In the genomic region with DNA sequence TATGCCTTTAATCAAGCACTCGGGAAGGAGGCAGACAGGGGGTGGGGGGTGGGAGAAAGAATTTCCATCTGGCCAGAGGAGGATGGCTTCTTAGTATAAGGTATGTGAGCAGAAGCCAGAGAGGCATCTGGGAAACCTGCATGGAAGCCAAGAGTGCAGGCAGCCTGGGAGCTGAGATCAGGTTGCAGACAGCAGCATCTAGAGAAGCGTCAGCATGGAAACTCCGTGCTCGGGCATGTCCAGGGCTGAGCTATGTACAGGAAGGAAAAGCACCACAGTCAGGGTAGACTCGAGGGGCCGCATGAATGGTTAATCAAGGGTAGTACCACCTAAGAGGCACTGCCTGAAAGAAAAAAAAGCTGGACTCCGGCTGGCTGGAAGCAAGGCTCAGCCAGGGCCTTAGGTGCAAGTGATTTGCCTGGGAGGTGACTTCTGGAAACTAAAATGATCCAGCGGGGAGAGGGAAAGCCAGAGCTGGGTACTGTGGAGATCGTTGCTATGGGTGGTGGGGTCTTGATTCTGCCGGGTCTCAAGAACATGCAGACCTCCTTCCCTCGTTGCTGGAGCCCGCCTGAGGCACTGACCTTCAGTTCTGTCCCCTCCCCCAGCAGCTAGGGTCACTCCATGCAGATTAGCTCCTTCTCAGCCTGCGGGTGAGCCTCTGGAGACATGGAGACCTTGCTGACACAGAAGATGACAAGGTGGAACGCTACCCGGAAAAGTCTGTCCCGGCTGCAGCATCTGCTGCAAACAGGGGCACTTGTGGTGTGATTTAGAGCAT, we compare ENCODE assay signal across 11 mouse cellular contexts. TPM values are rescaled to one million over a fixed set of nuclear protein-coding genes. Genes with fewer than 3 reads are reported as not detected.
A peak's percentile ranks its signal among the peaks of the same experiment; 100 is the strongest.
DNase-seq lines count a peak whose midpoint lies in the region; ATAC-seq and TF ChIP-seq lines count a peak whose summit lies in the region.
"Had no signal": no experiment of that assay in that cellular context is flagged by ENCODE, and none has a peak within 500 bp of the region (broad histone marks: within the 10 kb centered on the region; RNA-seq: fewer than 3 reads in every experiment).

No protein-coding gene starts in this region.

- DNase-seq in heart, postnatal 0 days (ENCODE audit: low spot score): no peak
- no peak for DNase-seq in heart, postnatal 14 days
- peak; percentile 58 for DNase-seq in CH12.LX (ENCODE audit: extremely low read depth)
- peak; percentile 61 for DNase-seq in embryo, embryonic 10 days (ENCODE audit: low spot score)
- peak; percentile 52 for DNase-seq in limb, embryonic 11.5 days (ENCODE audit: low spot score)
- DNase-seq in left cerebral cortex, adult 2 months (ENCODE audit: extremely low spot score in 1 of 2, low spot score in 2 of 2): no peak
- DNase-seq in adrenal gland, adult 8-10 months: no peak
- DNase-seq in left cerebral cortex, postnatal 10 days (ENCODE audit: extremely low spot score in 1 of 2, low spot score in 2 of 2): no peak

- no peak overlapping the region for H3K4me3 ChIP-seq in heart, postnatal 0 days (ENCODE audit: low read depth, low read length)
- no peak overlapping the region for H3K4me3 ChIP-seq in CH12.LX (replicated peaks in 1 of 3; ENCODE audit: low read depth in 2 of 3, low read length in 2 of 3, poor library complexity in 1 of 3)
- no peak overlapping the region for H3K4me3 ChIP-seq in limb, embryonic 11.5 days (ENCODE audit: low read depth, low read length)
- no peak overlapping the region for H3K4me3 ChIP-seq in left cerebral cortex, adult 2 months
- H3K4me3 ChIP-seq: liver, embryonic 15.5 days had no signal

- peak; percentile 30; the same call in 1 of the 2 replicates for ATAC-seq in heart, postnatal 0 days (ENCODE audit: insufficient read depth, low read depth)
- peak; percentile 75 for ATAC-seq in limb, embryonic 11.5 days (ENCODE audit: insufficient number of reproducible peaks, low FRiP score, low TSS enrichment, low read depth)

- H3K36me3 ChIP-seq in heart, postnatal 0 days (replicated peaks; ENCODE audit: control insufficient read depth, insufficient read depth, low read length): no peaks in the 10 kb centered on the region
- H3K36me3 ChIP-seq in CH12.LX (replicated peaks in 1 of 2; ENCODE audit: control insufficient read depth in 1 of 2, insufficient read depth in 1 of 2, low read length in 1 of 2): no peaks in the 10 kb centered on the region
- H3K36me3 ChIP-seq in limb, embryonic 11.5 days (ENCODE audit: control insufficient read depth, insufficient read depth, low read length): no peaks in the 10 kb centered on the region
- H3K36me3 ChIP-seq: G1E; liver, embryonic 15.5 days had no signal

- peaks cover 12% of the 10 kb centered on the region for H3K4me1 ChIP-seq in heart, postnatal 0 days (ENCODE audit: control insufficient read depth, insufficient read depth)
- peaks cover 15 to 29% of the 10 kb centered on the region in 2 experiments for H3K4me1 ChIP-seq in CH12.LX (ENCODE audit: control insufficient read depth in 1 of 2, insufficient read depth in 2 of 2)
- peaks cover 9% of the 10 kb centered on the region for H3K4me1 ChIP-seq in limb, embryonic 11.5 days (ENCODE audit: control insufficient read depth, insufficient read depth, low read length)
- H3K4me1 ChIP-seq: liver, embryonic 15.5 days had no signal

- intact Hi-C loops in heart, postnatal 14 days (cut with DNase I): loop anchor here (5.0 kb wide), 1 partner anchor 41 kb away; no protein-coding TSS in a partner anchor
- intact Hi-C loops in left cerebral cortex, adult 2 months (cut with DNase I): no loop called here
- intact Hi-C loops in left cerebral cortex, postnatal 10 days (cut with DNase I): no loop called here

- 0 out of 2 replicates have a peak overlapping the region, but pooled peaks have one; percentile 20 for H3K9ac ChIP-seq in heart, postnatal 0 days (replicated peaks; ENCODE audit: low read depth, low read length)
- H3K9ac ChIP-seq in CH12.LX (ENCODE audit: insufficient read depth, low read depth): peak overlapping the region; percentile 42
- peak overlapping the region; percentile 34; the same call in 1 of the 2 replicates for H3K9ac ChIP-seq in limb, embryonic 11.5 days (ENCODE audit: low read length)
- H3K9ac ChIP-seq: liver, embryonic 15.5 days had no signal

- H3K27me3 ChIP-seq in heart, postnatal 0 days (ENCODE audit: control insufficient read depth, insufficient read depth, low read length): no peaks in the 10 kb centered on the region
- H3K27me3 ChIP-seq in CH12.LX (replicated peaks): no peaks in the 10 kb centered on the region
- no peaks in the 10 kb centered on the region for H3K27me3 ChIP-seq in limb, embryonic 11.5 days (ENCODE audit: control insufficient read depth, insufficient read depth, low read length)

- H3K9me3 ChIP-seq in heart, postnatal 0 days (replicated peaks; ENCODE audit: control insufficient read depth, low read length): no peaks in the 10 kb centered on the region
- no peaks in the 10 kb centered on the region for H3K9me3 ChIP-seq in CH12.LX (replicated peaks; ENCODE audit: low read length)
- no peaks in the 10 kb centered on the region for H3K9me3 ChIP-seq in limb, embryonic 11.5 days (ENCODE audit: control insufficient read depth, low read length)
- H3K9me3 ChIP-seq: G1E; liver, embryonic 15.5 days had no signal

- 15% methylated on average over 16 of the region's 16 CpGs for WGBS in heart, postnatal 0 days
- WGBS in limb, embryonic 11.5 days: 24% methylated on average over 16 of the region's 16 CpGs

- TF ChIP-seq POLR2A in CH12.LX (IDR thresholded peaks at IDR 0.05; ENCODE audit: low read depth, low read length): peak; percentile 53; the same call in 1 of the 2 replicates

- TF ChIP-seq CTCF in heart, postnatal 0 days (IDR thresholded peaks at IDR 0.05; ENCODE audit: low read depth): no peak
- TF ChIP-seq CTCF in CH12.LX (conservative IDR thresholded peaks at IDR 0.05 in 1 of 2, IDR thresholded peaks at IDR 0.05 in 1 of 2; ENCODE audit: low read depth in 2 of 2, low read length in 2 of 2): no peak
- no peak for TF ChIP-seq CTCF in left cerebral cortex, adult 2 months (IDR thresholded peaks at IDR 0.05)

- H3K79me2 ChIP-seq in CH12.LX (replicated peaks; ENCODE audit: control insufficient read depth, extremely low read depth, insufficient read depth, poor library complexity, severe bottlenecking): no peaks in the 10 kb centered on the region

- no peak overlapping the region for H3K27ac ChIP-seq in heart, postnatal 0 days (ENCODE audit: low read depth)
- peak overlapping the region; percentile 18; the same call in 1 of the 2 replicates for H3K27ac ChIP-seq in CH12.LX (ENCODE audit: insufficient read depth, low read depth)
- H3K27ac ChIP-seq in limb, embryonic 11.5 days (replicated peaks; ENCODE audit: low read depth, low read length): peak overlapping the region; percentile 53
- H3K27ac ChIP-seq in left cerebral cortex, adult 2 months: no peak overlapping the region
- H3K27ac ChIP-seq: kidney, postnatal 0 days; liver, embryonic 15.5 days had no signal

- TF ChIP-seq RAD21 in CH12.LX (IDR thresholded peaks at IDR 0.05; ENCODE audit: low read depth, low read length): no peak

- no peak for TF ChIP-seq EP300 in heart, postnatal 0 days (IDR thresholded peaks at IDR 0.05; ENCODE audit: low read depth)
- TF ChIP-seq EP300 in CH12.LX (IDR thresholded peaks at IDR 0.05; ENCODE audit: low read length): peak; percentile 59

- in situ Hi-C loops in CH12.LX (cut with MboI; ENCODE audit: low pct_ligation_motif_present, low pct_unique_long_range_greater_than_20kb, low sequenced_read_pairs): no loop called here

- dilution Hi-C loops in CH12.LX (cut with MboI; ENCODE audit: extremely low pct_ligation_motif_present, extremely low pct_unique_long_range_greater_than_20kb, low sequenced_read_pairs): no loop called here

- no peak overlapping the region for H3K4me2 ChIP-seq in heart, postnatal 0 days (ENCODE audit: low read depth, low read length)
- H3K4me2 ChIP-seq in CH12.LX (ENCODE audit: insufficient read depth, low read depth, poor library complexity, severe bottlenecking): peak overlapping the region; percentile 49
- peak overlapping the region; percentile 29 for H3K4me2 ChIP-seq in limb, embryonic 11.5 days (ENCODE audit: low read depth, severe bottlenecking)
- H3K4me2 ChIP-seq: liver, embryonic 15.5 days had no signal

RNA-seq across cellular contexts. Expression of a gene that starts 13.3 kb away (rescaled TPM):
- total RNA-seq in heart, postnatal 0 days (2014; rRNA removed; ENCODE audit: low replicate concordance): 2.0 and 2.9 TPM in 2 replicates
- polyA plus RNA-seq in heart, postnatal 0 days (2015; fragmentation: Nextera tagmentation; extraction: Ambion mirVana): 2.1 and 2.9 TPM in 2 replicates
- total RNA-seq in heart, postnatal 14 days (2021): 1 to 10 TPM; 2.0 to 3.2 TPM
- total RNA-seq in CH12.LX (2012; rRNA removed) (2.2 and 3.9 TPM in 2 replicates), CH12.LX (2014; rRNA removed) (1.7 and 1.9 TPM in 2 replicates)
- 0.93 and 1.4 TPM in 2 replicates for polyA plus RNA-seq in CH12.LX (2012; ENCODE audit: insufficient read length, low read depth)
- polyA plus RNA-seq in limb, embryonic 11.5 days (2014; fragmentation: Nextera tagmentation; extraction: Ambion mirVana): 1.4 and 1.9 TPM in 2 replicates
- total RNA-seq in left cerebral cortex, adult 2 months (2021): 10 to 100 TPM; 11.7 to 12.5 TPM
- 1 to 10 TPM; 1.8 to 3.8 (median 2.7) TPM for total RNA-seq in adrenal gland, adult 8-10 months (2022)
- 1 to 10 TPM; 5.2 to 7.3 TPM for total RNA-seq in left cerebral cortex, postnatal 10 days (2021)

RNA-seq across cellular contexts. Expression of a gene that starts 13.7 kb away (rescaled TPM):
- total RNA-seq in heart, postnatal 0 days (2014; rRNA removed; ENCODE audit: low replicate concordance): 56.8 and 77.3 TPM in 2 replicates
- 30.5 and 31.3 TPM in 2 replicates for polyA plus RNA-seq in heart, postnatal 0 days (2015; fragmentation: Nextera tagmentation; extraction: Ambion mirVana)
- 10 to 100 TPM; 93.3 to 93.7 TPM for total RNA-seq in heart, postnatal 14 days (2021)
- 7.5 and 10.4 TPM in 2 replicates for total RNA-seq in CH12.LX (2012; rRNA removed)
- 3.5 and 4.8 TPM in 2 replicates for total RNA-seq in CH12.LX (2014; rRNA removed)
- polyA plus RNA-seq in CH12.LX (2012; ENCODE audit: insufficient read length, low read depth): 8.7 and 10.4 TPM in 2 replicates
- polyA plus RNA-seq in limb, embryonic 11.5 days (2014; fragmentation: Nextera tagmentation; extraction: Ambion mirVana): 10.6 and 12.2 TPM in 2 replicates
- 100 to 1,000 TPM; 216 to 221 TPM for total RNA-seq in left cerebral cortex, adult 2 months (2021)
- 100 to 1,000 TPM in 3 of 4 experiments, 10 to 100 TPM in 1; 98.4 to 137 (median 112) TPM for total RNA-seq in adrenal gland, adult 8-10 months (2022)
- 100 to 1,000 TPM; 132 to 133 TPM for total RNA-seq in left cerebral cortex, postnatal 10 days (2021)

RNA-seq across cellular contexts. Expression of a gene that starts 50.5 kb away (rescaled TPM):
- total RNA-seq in heart, postnatal 0 days (2014; rRNA removed; ENCODE audit: low replicate concordance): 20.6 and 24.2 TPM in 2 replicates
- 11.8 and 12.8 TPM in 2 replicates for polyA plus RNA-seq in heart, postnatal 0 days (2015; fragmentation: Nextera tagmentation; extraction: Ambion mirVana)
- total RNA-seq in heart, postnatal 14 days (2021): 10 to 100 TPM; 34.4 to 35.7 TPM
- total RNA-seq in CH12.LX (2012; rRNA removed) (18.9 and 23.4 TPM in 2 replicates), CH12.LX (2014; rRNA removed) (17.0 and 17.3 TPM in 2 replicates)
- polyA plus RNA-seq in CH12.LX (2012; ENCODE audit: insufficient read length, low read depth): 14.9 and 17.0 TPM in 2 replicates
- 28.6 and 30.8 TPM in 2 replicates for polyA plus RNA-seq in limb, embryonic 11.5 days (2014; fragmentation: Nextera tagmentation; extraction: Ambion mirVana)
- 10 to 100 TPM; 52.6 to 52.7 TPM for total RNA-seq in left cerebral cortex, adult 2 months (2021)
- total RNA-seq in adrenal gland, adult 8-10 months (2022): 10 to 100 TPM; 40.3 to 53.1 (median 48.5) TPM
- 10 to 100 TPM; 40.9 to 42.2 TPM for total RNA-seq in left cerebral cortex, postnatal 10 days (2021)

RNA-seq across cellular contexts. Expression of a gene that starts 51.8 kb away (rescaled TPM):
- total RNA-seq in heart, postnatal 0 days (2014; rRNA removed; ENCODE audit: low replicate concordance): 42.2 and 45.7 TPM in 2 replicates
- 43.2 and 44.1 TPM in 2 replicates for polyA plus RNA-seq in heart, postnatal 0 days (2015; fragmentation: Nextera tagmentation; extraction: Ambion mirVana)
- 10 to 100 TPM; 41.4 to 47.0 TPM for total RNA-seq in heart, postnatal 14 days (2021)
- total RNA-seq in CH12.LX (2012; rRNA removed) (47.8 and 62.4 TPM in 2 replicates), CH12.LX (2014; rRNA removed) (72.6 and 79.2 TPM in 2 replicates)
- 56.9 and 78.6 TPM in 2 replicates for polyA plus RNA-seq in CH12.LX (2012; ENCODE audit: insufficient read length, low read depth)
- 48.4 and 53.7 TPM in 2 replicates for polyA plus RNA-seq in limb, embryonic 11.5 days (2014; fragmentation: Nextera tagmentation; extraction: Ambion mirVana)
- 10 to 100 TPM; 24.6 to 32.7 TPM for total RNA-seq in left cerebral cortex, adult 2 months (2021)
- total RNA-seq in adrenal gland, adult 8-10 months (2022): 10 to 100 TPM; 53.4 to 66.5 (median 61.3) TPM
- 10 to 100 TPM; 31.5 to 33.2 TPM for total RNA-seq in left cerebral cortex, postnatal 10 days (2021)

Comparison
In these comparisons a context has a peak if more than half of its experiments do, and no peak if none do; other contexts are left out.
1. DNase-seq: peak in CH12.LX (single experiment), embryo, embryonic 10 days (single experiment) and limb, embryonic 11.5 days (single experiment); none in heart, postnatal 0 days (single experiment), heart, postnatal 14 days (0 of 2), left cerebral cortex, adult 2 months (0 of 2), adrenal gland, adult 8-10 months (single experiment) and left cerebral cortex, postnatal 10 days (0 of 2).
2. H3K27ac ChIP-seq: peak in CH12.LX (single experiment) and limb, embryonic 11.5 days (single experiment); none in heart, postnatal 0 days (single experiment) and left cerebral cortex, adult 2 months (single experiment).
3. Peak in every context shown above with its lines, with median percentiles within 50 percentile points of each other: H3K9ac ChIP-seq.